Mouse (Mus musculus): ENCODE measurements around the gene Ywhah.

DNA sequence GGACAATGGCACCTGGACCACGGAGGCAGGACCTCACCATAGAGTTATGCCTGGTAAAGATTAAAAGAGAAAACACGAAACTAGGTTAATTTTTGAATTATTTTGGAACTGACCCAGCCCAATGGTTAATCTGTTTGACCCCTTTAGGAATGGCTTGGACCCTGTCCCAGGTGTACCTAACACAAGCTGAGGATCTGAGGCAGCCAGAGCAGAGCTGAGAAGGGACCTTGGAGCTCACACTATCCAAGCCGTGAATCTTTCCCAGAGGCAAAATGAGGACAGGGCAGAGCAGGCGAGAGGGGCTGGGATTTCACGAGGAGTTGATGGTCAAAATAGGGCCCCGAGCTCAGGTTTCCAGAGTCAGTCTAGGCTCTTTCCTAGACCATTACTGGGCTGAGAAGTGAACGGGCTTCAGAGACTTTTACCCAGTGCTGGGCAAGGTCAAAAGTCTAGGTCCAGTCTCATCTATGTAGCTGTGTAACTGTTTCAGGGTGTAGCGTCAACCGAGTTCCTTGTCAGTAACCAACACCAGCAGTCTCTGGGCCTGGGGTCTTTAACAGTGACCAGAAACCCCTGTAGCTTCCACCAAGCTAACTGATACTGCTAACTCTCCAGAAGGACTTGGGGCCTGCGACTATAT is 37.6 kb downstream of the Ywhah start:
- TF ChIP-seq POLR2A (IDR thresholded peaks at IDR 0.05; ENCODE audit: extremely low read depth, insufficient read depth, low read length) (no peak), CTCF (IDR thresholded peaks at IDR 0.05; ENCODE audit: extremely low read depth, insufficient read depth, low read length) (no peak)

All from cortical plate, adult 2 months (tissue).